Mouse (Mus musculus) T-helper 2 cell (primary cell): ENCODE measurements around the gene Nkx2-3.

Source experiments
- in situ Hi-C: fragments of 300-600 bp; cut with MboI, MseI; formaldehyde crosslinking; loops from one replicate; pipeline ENCODE4 v1.15.1; 2025; ENCODE audit warnings: high pct_unique_total_duplicates

Gene Nkx2-3

GRCm38 (mm10) chr19:43618505-43619030, 6.4 kb downstream of the Nkx2-3 start:
- in situ Hi-C loops, result no loop called here

- in situ Hi-C loops, result loop anchor here (5.0 kb wide), 2 partner anchors 37 to 38 kb away; no protein-coding TSS in a partner anchor
Observed at GRCm38 (mm10) chr19:43619916-43620479, 7.9 kb downstream of the Nkx2-3 start.

GRCm38 (mm10) chr19:43623913-43624312, 11.8 kb downstream of the Nkx2-3 start:
- in situ Hi-C loops, result loop anchor here (5.0 kb wide), 2 partner anchors 33 to 42 kb away; no protein-coding TSS in a partner anchor

- in situ Hi-C loops, result loop anchor here (5.0 kb wide), 1 partner anchor 134 kb away; no protein-coding TSS in a partner anchor
Observed at GRCm38 (mm10) chr19:43626160-43626559, 14.0 kb downstream of the Nkx2-3 start.

GRCm38 (mm10) chr19:43627345-43627744, 15.2 kb downstream of the Nkx2-3 start:
- in situ Hi-C loops, result loop anchor here (5.0 kb wide), 1 partner anchor 135 kb away; no protein-coding TSS in a partner anchor

DNA sequence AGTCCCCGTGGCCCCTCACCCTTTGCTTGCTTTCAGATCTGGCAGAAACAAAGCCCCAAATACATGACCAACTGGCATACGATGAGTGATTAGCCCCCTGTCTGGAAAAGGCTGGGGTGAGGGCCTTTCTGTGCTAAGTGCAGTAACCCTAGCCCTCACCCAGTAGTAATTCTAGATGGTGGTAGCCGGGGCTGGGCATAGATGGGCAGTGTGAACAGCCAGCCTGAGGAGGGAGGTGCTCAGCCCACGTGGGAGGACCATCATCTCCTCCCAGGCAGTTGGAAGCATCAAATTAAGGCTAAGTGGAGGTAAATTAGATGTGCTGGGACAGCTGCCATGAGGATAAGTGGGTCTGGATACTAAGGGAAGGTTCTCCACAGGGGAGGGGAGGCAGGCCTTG, 17.0 kb downstream of the Nkx2-3 start:
- in situ Hi-C loops, result loop anchor here (5.0 kb wide), 1 partner anchor 137 kb away; no protein-coding TSS in a partner anchor

DNA sequence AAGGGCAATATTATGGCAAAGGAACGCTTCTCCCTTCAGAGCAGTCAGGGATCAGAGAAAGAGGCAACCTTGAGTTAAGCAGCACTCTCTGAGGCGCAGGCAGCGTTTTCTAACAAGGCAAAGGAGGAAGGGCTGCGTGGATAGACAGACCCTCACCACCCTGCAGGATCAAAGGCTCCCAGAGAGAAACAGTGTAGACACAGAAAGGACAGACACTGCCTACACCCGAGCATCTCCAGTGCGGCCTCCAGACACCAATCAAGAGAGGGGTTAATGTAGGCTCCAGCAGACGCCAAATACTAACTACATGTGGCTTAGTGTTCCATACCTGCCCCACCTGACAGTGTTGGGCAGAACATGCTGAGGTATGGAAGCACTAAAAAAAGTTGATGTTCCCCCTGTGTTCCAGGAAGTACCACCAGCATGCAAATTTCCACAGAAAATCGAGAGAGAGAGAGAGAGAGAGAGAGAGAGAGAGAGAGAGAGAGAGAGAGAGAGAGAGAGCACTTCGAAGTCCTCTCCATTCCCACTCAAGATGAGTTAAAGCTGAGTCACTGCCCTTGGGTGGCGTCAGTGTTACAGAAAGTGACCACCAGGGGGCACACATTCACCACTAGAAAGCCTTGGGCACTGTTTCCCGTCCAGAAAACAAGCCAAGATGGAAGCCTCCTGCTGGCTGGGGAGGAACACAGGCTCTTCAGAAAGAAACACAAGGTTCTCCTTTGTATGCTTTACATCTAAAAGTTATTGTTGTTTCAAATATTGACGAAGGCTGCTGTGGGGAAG, 18.5 kb downstream of the Nkx2-3 start:
- in situ Hi-C loops, result no loop called here

- in situ Hi-C loops, result loop anchor here (10.0 kb wide), 1 partner anchor 537 kb away; no protein-coding TSS in a partner anchor
Observed at GRCm38 (mm10) chr19:43641833-43642232, 29.7 kb downstream of the Nkx2-3 start.

- in situ Hi-C loops, result loop anchor here (10.0 kb wide), 1 partner anchor 538 kb away; no protein-coding TSS in a partner anchor
Observed at GRCm38 (mm10) chr19:43642843-43643242, 30.7 kb downstream of the Nkx2-3 start.

GRCm38 (mm10) chr19:43645508-43645907, 33.4 kb downstream of the Nkx2-3 start:
- in situ Hi-C loops, result loop anchor here (10.0 kb wide), 1 partner anchor 541 kb away; no protein-coding TSS in a partner anchor

DNA sequence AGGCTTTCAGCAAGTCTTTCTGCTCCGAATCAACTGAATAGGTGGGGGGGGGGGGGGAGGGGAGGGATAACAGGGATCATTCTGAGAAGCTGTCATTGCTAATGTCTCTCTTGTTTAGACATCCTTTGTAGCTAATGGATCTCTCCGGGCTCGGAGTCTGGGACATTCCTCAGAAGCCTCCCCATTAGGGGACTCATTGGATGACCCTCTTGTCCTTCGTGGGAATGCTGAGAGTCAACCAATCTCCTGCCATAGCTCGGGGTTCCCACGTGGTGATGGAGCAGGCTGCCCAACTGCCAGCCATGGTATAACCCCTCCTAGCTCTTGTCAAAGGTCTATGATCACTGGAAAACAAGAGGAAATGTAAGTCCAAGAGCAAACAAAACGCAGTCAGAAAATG, 34.7 kb downstream of the Nkx2-3 start:
- in situ Hi-C loops, result loop anchor here (10.0 kb wide), 1 partner anchor 542 kb away; no protein-coding TSS in a partner anchor

GRCm38 (mm10) chr19:43647261-43647660, 35.1 kb downstream of the Nkx2-3 start:
- in situ Hi-C loops, result loop anchor here (10.0 kb wide), 1 partner anchor 542 kb away; no protein-coding TSS in a partner anchor

GRCm38 (mm10) chr19:43648343-43648742, 36.2 kb downstream of the Nkx2-3 start:
- in situ Hi-C loops, result loop anchor here (10.0 kb wide), 1 partner anchor 544 kb away; no protein-coding TSS in a partner anchor

DNA sequence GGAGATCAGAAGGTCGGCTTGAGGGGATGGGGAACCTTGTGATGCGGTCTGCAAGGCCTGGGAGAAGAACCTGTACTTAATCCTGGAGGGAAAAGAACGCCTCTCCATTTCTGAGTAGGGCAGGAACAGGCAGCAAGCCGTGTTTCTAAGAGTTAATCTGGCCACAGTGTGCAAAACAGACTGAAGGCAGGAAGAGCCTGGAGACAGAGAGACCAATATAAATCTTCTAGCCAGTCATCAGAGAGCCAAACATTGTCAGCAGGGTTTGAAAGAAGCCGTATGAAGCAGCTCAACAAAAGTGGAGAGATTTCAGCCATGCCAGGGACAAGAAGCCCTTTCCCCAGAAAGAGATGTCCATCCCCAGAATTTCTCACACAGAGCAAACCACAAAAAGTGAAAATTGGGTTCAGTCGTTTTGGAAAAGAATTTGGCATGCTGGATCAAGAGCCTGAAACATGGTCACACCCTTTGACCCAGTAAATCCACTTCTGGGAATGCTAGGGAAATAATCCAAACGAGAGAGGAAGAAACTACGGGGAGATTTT, 39.2 kb downstream of the Nkx2-3 start:
- in situ Hi-C loops, result no loop called here

GRCm38 (mm10) chr19:43655735-43656492, 43.8 kb downstream of the Nkx2-3 start:
- in situ Hi-C loops, result loop anchor here (5.0 kb wide), 1 partner anchor 34 kb away; no protein-coding TSS in a partner anchor

- in situ Hi-C loops, result loop anchor here (5.0 kb wide), 1 partner anchor 37 kb away; no protein-coding TSS in a partner anchor
Observed at GRCm38 (mm10) chr19:43659632-43660031, 47.5 kb downstream of the Nkx2-3 start.

DNA sequence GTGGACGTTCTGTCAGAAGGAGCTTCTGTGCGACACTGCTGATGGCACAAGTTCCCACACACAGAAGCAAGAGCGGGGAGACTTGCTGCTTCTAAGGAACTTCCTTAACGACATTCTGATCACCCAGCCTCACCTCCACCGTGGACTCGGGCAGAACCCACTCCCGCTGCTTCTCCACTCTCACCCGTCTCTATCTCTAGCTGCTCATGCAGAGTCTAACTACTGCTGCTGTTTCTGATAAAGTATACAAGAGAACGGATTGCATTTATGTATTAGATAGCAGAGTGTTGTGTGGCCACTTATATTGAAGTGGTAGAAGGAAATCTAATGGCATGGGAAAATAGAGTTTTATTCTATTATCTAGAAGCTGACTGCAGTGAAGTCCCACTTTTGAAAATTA, 48.6 kb downstream of the Nkx2-3 start:
- in situ Hi-C loops, result no loop called here

DNA sequence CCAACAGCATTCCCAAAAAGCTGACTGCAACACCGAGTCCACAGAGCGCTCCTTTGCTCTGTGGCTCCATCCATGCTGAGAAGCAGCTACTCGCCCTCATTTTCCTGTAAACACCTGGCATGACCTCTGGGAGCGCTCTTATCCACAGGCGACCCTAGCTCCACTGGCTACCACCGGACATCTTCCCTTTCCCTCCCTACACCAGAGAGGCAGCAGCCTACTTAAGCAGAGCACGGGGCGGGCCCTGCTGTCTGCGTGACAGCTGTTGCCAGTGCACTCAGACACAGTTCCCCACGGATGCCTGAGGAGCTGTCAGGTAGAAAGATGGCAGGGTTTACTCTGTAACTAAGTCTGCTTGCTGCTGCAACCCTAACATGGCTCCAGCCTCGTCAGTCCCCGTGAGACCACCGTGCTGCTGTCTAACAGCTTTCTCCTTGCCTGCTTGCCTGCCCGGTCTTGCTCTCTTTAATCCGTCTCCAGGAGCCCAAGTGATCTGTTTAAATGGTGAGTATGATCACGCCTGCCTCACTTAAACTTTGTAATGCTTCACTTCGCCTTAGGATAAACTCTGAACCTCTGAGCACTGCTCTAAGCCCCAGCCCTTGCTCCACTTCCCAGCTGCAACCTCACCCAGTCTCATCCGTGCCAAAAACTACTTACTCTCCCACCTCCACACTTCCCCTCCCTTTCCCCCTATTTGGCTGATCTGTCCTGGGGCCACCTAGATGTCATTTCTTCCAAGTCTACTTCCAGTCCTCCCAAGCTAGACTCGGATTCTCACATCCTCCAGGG, 50.2 kb downstream of the Nkx2-3 start:
- in situ Hi-C loops, result no loop called here

DNA sequence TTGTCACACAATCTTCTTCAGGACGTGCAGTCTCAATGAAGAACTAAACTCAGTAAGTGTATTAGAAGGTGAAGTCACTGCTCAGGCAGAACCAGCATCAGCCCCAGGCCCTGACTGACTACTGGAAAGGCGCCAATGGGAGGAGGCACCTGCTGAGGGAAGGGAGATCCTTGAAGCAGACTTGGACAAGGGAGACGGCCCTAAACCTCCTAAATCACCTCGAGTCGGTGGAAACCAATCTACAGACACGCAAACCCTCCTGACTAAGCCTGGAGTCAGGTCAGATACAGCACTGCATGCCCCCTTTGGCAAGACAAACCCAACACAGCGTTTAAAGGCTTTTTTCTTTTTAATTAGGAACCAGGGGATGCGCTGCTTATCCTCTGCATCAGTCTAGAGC, 51.3 kb downstream of the Nkx2-3 start:
- in situ Hi-C loops, result no loop called here
